Mouse (Mus musculus): Measurements from ENCODE around the gene Gm5269. TPM values are rescaled to one million over a fixed set of nuclear protein-coding genes. Genes with fewer than 3 reads are reported as not detected.

Gene Gm5269
- polyA plus RNA-seq, 1 experiment = not detected

- DNase-seq (ENCODE audit: low read depth, low spot score) = no peak
- 20% methylated on average over 6 of the region's 6 CpGs for WGBS
Measured at GRCm38 (mm10) chr1:45882076-45882475, 8.0 kb downstream of the Gm5269 start.

GRCm38 (mm10) chr1:45881228-45881832 is 8.7 kb downstream of the Gm5269 start:
- DNase-seq (ENCODE audit: low read depth, low spot score) = no peak
- WGBS = 59% methylated on average over 3 of the region's 3 CpGs

GRCm38 (mm10) chr1:45877463-45877862 is 12.6 kb downstream of the Gm5269 start:
- 37% methylated on average over 3 of the region's 3 CpGs for WGBS
- DNase-seq (ENCODE audit: low read depth, low spot score) = no peak

GRCm38 (mm10) chr1:45876450-45877198 is 13.4 kb downstream of the Gm5269 start:
- WGBS = 55% methylated on average over 6 of the region's 6 CpGs

GRCm38 (mm10) chr1:45875640-45876039 is 14.4 kb downstream of the Gm5269 start:
- no peak for DNase-seq (ENCODE audit: low read depth, low spot score)
- WGBS = 82% methylated on average over 2 of the region's 2 CpGs

More at GRCm38 (mm10) chr1:45876450-45877198, 13.4 kb downstream of the Gm5269 start:
- DNase-seq (ENCODE audit: low read depth, low spot score) = peak; percentile 56

- DNase-seq (ENCODE audit: low read depth, low spot score) = no peak
- 26% methylated on average over 2 of the region's 2 CpGs for WGBS
Measured at GRCm38 (mm10) chr1:45873250-45873649, 16.8 kb downstream of the Gm5269 start.

GRCm38 (mm10) chr1:45868479-45869137 is 21.5 kb downstream of the Gm5269 start:
- 57% methylated on average over 3 of the region's 3 CpGs for WGBS
- DNase-seq (ENCODE audit: low read depth, low spot score) = no peak

GRCm38 (mm10) chr1:45868050-45868449 is 22.0 kb downstream of the Gm5269 start:
- DNase-seq (ENCODE audit: low read depth, low spot score) = no peak
- 74% methylated on average over 1 of the region's 1 CpGs for WGBS

GRCm38 (mm10) chr1:45866288-45867018 is 23.6 kb downstream of the Gm5269 start:
- WGBS = 39% methylated on average over 3 of the region's 3 CpGs
- DNase-seq (ENCODE audit: low read depth, low spot score) = no peak

- WGBS = 53% methylated on average over 5 of the region's 5 CpGs
- no peak for DNase-seq (ENCODE audit: low read depth, low spot score)
Measured at GRCm38 (mm10) chr1:45865727-45866126, 24.3 kb downstream of the Gm5269 start.

- no peak for DNase-seq (ENCODE audit: low read depth, low spot score)
- 35% methylated on average over 1 of the region's 1 CpGs for WGBS
Measured at GRCm38 (mm10) chr1:45865316-45865715, 24.8 kb downstream of the Gm5269 start.

- WGBS = 66% methylated on average over 4 of the region's 4 CpGs
- no peak for DNase-seq (ENCODE audit: low read depth, low spot score)
Measured at GRCm38 (mm10) chr1:45864564-45865014, 25.5 kb downstream of the Gm5269 start.

- no peak for DNase-seq (ENCODE audit: low read depth, low spot score)
- WGBS = 92% methylated on average over 3 of the region's 3 CpGs
Measured at GRCm38 (mm10) chr1:45863641-45864040, 26.4 kb downstream of the Gm5269 start.

GRCm38 (mm10) chr1:45861162-45861561 is 28.9 kb downstream of the Gm5269 start:
- DNase-seq (ENCODE audit: low read depth, low spot score) = no peak

- DNase-seq (ENCODE audit: low read depth, low spot score) = no peak
- 3% methylated on average over 5 of the region's 5 CpGs for WGBS
Measured at GRCm38 (mm10) chr1:45860349-45860748, 29.7 kb downstream of the Gm5269 start.

GRCm38 (mm10) chr1:45858038-45858437 is 32.0 kb downstream of the Gm5269 start:
- no peak for DNase-seq (ENCODE audit: low read depth, low spot score)

GRCm38 (mm10) chr1:45845466-45845865 is 44.6 kb downstream of the Gm5269 start:
- DNase-seq (ENCODE audit: low read depth, low spot score) = no peak
- 92% methylated on average over 1 of the region's 1 CpGs for WGBS

More at GRCm38 (mm10) chr1:45858038-45858437, 32.0 kb downstream of the Gm5269 start:
- WGBS = 67% methylated on average over 1 of the region's 1 CpGs
